Mouse (Mus musculus) retina, embryonic 14.5 days (tissue): Measurements from ENCODE around the gene Lhx8.

ENCODE experiments used
- DNase-seq: peaks from one replicate; pipeline ENCODE4 v3.0.0-alpha.2; 2015; ENCODE audit warnings: low spot score

The Lhx8 gene

DNA sequence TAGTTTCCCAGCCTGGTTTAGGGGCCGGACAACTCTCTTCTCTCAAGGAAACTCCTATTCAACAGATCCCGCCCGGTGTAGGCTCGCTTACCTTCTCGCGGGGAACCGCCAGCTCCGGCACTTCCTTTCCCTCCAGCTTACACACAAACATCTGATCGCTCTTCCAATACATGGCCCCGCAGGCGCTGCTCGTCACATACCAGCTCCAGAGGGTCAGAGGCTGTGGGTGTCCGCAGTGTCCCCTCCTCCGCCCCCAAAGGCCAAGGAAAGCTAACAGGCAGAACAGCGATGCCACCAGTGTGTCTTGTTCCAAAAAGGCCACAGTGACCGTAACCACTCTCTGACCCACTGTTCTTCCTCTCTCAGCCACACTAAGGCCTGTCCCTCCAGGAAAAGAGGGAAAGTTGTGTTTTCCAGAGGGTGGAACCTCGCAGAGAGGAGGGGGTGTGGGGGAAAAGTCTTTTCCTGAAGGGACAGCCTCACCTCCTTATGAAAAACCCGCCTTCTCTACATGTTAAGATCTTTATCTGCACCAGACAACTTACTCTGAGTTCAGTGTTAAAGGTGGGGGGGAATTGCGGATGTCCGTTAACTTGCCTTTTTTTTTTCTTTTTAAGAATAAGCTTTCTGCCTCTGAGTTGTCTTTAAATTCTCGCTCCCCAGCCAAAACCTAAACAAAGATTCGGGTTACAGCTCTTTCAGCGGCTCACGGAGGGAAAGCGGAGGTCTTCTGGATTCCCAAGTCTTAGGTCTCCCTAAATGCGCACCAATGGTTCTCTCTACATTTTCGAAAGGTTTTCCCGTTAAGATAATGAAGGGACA lies at the start of gene Lhx8:
Gene Lhx8, minus strand, starts transcription at position 479 of the 822 bp plus-strand sequence.
- DNase-seq: peak; percentile 62

DNA sequence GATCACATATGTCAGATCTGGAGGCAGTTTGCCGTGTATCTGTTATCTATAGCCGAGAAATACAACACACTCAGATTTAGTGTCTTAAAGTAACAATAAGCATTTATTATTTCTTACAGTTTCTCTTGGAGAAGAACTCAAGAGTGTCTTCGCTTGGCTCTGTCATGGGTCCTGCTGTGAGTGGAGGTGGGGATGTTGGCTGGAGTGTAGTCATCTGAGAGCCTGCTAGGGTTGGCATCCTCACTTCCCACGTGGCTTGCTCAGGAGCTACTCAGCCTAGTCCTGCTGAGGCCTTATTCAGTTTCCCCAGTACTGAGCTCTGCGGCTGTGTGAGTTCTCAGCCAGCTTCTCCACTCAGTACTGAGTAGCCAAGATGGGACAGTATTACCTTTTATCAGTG lies 43.1 kb upstream of the Lhx8 start:
- DNase-seq: no peak

GRCm38 (mm10) chr3:154372688-154373087 lies 42.2 kb upstream of the Lhx8 start:
- no peak for DNase-seq

GRCm38 (mm10) chr3:154367327-154367726 lies 36.9 kb upstream of the Lhx8 start:
- no peak for DNase-seq

GRCm38 (mm10) chr3:154364604-154365209 lies 34.2 kb upstream of the Lhx8 start:
- DNase-seq: peak; percentile 81

DNA sequence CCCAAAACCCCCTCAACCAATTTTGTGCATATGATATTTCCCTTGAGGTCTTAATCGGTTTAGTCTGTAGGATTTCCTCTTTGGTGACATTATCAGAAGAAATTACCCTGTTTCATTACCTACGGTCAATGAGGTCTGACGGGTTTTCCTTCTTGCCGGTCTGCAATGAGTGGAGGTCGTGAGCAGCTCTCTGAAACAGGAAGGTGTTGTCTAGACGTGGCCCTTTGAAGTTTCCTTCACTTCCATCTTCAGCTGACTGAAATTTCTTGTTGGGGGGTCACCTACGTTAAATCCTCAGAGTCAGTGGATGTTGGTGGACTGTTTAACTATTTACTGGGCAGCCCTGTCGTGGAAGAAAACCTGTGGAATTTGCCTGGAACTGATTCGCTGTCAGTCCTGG lies 33.0 kb upstream of the Lhx8 start:
- no peak for DNase-seq

DNA sequence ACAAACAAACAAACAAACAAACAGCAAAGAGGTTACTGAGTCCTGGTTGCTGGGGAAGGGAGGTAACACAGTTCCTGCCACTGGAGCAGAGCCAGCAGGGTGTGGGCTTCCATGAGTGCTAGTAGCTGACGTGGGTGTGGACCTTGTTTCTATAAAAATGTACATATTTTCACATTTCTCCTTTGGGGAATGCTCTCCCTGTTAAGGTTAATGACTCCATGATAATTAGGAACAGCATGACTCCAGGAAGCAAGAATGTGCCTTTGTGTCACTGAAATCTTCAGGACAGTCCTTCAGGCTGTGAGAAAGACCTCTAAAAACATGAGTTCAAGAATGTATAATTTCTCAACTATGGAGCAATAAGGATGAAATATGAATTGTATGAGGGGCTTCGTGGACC lies 28.8 kb upstream of the Lhx8 start:
- DNase-seq: no peak

GRCm38 (mm10) chr3:154340294-154340914 lies 9.9 kb upstream of the Lhx8 start:
- DNase-seq: no peak

DNA sequence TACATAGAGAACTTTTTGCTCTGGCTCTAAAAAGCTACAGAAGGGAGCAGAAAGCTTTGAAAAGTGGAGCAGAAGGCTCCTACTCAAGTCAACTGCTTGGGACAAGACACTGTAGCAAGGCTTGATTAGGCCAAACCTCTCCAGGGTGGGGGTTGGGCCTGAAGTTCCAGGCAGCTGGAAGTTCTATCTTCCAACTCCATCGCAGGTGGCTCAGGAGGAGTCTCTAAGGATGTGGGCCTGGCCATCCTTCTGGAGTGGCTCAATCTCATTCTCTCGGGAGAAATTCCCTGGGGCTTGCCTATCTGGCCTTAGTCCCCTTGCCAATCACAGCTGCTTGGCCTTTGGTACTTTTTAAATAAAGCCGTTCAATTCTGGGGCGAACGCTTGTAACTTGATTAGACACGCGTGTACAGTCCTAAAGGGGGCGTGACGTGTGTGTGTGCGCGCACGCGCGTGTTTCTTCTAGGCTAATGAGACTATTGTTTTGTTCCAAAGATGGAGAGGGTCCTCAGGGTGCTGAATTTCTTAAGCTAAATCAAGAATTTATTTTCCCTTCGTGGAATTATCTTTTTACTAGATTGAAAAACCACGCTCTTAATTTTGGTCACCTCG lies 9.3 kb upstream of the Lhx8 start:
- no peak for DNase-seq

GRCm38 (mm10) chr3:154334806-154335205 lies 4.3 kb upstream of the Lhx8 start:
- no peak for DNase-seq

GRCm38 (mm10) chr3:154333401-154333999 lies 3.0 kb upstream of the Lhx8 start:
- peak; percentile 33 for DNase-seq

GRCm38 (mm10) chr3:154332941-154333340 lies 2.5 kb upstream of the Lhx8 start:
- DNase-seq: no peak

GRCm38 (mm10) chr3:154332213-154332530 lies 1.7 kb upstream of the Lhx8 start:
- DNase-seq: peak; percentile 53

DNA sequence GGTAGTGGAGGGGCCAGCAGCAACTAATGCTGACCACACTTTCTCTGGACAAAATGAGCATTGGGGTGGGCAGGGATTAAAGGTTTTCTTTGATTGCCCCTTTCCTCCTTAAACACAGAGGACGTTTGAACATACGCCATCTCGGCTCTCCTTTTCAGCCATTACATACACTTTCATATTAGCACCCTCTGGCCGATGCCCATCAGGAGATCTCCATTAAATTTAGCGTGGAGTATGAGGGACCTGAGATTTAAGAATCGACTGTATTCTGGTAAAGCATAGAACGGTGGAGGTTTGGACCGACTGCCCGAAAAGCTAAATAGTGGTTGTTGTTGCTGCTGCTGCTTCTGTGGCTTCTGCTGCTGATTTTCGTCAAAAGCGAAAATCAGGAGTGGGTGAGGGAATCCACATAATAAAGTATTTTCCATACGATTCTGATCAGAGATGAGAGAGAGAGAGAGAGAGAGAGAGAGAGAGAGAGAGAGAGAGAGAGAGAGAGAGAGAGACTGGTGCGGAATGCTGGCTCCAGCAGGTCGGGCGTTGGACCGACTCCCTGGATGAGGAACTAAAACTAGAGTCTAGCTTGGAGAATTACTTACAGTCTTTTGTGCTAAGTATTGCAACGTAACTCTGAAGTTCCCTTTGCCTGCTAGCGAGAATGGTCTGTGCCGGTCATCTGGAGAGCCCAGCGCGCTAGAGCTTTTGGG lies 1.2 kb upstream of the Lhx8 start:
- peak; percentile 55 for DNase-seq

DNA sequence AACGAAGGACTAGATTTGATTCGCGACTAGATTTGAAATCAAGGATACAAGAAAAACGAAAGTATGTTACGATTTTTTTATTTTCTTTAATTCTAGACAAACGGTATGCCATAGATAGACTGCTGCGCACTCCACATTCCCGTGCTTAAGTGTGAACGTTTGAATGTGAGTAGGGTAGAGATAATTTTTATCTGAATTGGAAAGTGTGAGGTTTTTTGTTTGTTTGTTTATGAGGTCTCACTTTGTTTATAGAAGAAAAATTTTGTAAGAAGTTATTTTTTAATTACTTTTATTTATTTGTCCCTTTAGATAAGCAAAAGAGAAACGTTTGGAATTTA lies 513 bp upstream of the Lhx8 start:
- no peak for DNase-seq

DNA sequence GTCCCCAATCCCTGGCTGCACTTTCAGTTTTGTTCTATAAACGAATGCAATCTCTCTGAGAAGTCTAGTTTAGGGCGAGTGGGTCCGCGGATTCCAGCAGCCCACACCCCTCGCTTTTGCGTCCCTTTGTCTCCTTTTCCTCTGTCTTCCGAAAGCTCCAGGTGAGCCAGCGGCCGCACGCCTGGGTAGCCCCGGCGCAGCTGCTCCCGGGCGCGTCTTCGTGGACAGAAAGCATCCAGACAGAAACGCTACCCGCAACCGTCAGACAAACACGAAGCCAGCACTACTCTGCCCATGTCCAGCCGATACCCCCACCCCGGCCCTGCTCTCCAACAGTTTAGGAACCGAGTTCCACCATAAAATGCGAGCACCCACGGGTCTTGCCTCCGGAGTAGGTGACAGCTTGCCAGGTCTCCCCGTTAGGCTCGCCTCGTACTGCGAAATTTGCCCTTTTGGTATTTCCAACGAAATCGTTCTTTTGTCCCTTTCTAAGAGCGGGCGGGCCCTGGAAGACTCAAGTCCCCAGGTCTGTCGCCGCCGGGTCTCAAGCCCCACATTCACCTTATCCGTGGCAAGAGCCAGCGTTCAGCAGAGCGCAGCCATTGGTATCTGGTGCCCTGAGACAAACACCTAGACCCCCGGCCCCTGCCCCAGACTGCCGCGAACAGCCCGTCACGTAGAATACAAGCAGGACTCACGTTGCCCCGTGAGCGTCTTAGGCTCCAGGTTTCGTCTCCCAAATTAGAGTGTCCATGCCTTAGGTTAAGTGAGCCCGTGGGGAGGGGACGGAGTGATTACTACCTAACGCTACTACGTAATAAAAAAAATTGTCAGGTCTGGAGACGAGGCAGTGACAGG lies 907 bp downstream of the Lhx8 start:
- DNase-seq: peak; percentile 60

- DNase-seq: peak; percentile 53
Measured at GRCm38 (mm10) chr3:154328721-154329322, 1.6 kb downstream of the Lhx8 start.

DNA sequence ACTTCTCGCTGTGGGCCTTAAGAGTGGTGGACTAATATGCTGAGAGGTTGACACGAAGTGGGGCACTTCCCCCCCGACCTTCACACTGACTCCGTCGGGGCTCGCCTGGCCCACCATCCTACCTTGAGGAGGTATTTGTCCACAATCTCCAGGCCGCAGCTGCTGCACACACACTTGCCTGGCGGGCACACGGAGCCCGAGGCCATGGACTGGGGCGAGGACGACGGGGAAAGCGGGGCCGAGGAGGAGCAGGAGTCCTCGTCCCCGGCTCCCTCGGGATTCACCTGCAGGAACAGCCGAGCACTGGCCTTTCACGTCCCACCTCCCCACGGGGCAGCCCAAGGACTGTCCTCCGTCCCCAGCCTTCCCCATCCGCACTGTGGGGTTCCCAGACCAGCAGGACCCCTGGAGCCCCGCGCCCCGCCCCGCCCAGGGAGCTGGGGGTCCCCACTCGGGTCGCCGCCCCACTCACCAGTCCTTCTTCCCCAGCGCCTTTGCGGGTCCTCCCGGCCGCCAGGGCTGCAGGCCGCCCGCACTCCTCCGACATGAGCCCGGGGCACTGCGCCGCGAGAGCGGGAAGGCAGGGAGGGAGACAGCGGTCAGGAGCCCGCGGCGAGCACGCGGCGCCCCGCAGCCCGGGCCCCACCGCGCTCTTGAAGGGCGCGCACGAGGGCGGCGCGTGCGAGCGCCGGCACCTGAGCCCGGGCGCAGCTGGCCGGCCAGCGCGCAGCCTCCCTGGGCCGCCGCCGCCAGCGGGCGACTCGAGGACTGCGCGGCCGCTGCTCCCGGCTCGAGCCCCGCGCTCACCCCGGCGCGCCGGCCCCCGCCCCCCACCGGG lies 2.4 kb downstream of the Lhx8 start:
- DNase-seq: peak; percentile 70

GRCm38 (mm10) chr3:154327110-154327882 lies 3.2 kb downstream of the Lhx8 start:
- DNase-seq: peak; percentile 37
